Mouse (Mus musculus): ENCODE results near the gene Rprd1b. TPM values are rescaled to one million over a fixed set of nuclear protein-coding genes. Genes with fewer than 3 reads are reported as not detected.
A peak's percentile ranks its signal among the peaks of the same experiment; 100 is the strongest.

Rprd1b gene
- polyA plus RNA-seq, 1 experiment from 2014 or later = 31.1 TPM

GRCm38 (mm10) chr2:158035813-158036212 lies 7.5 kb downstream of the Rprd1b start:
- Histone ChIP-seq H3K4me1 (ENCODE audit: control insufficient read depth, insufficient read depth, low read length) (peaks cover 6% of the 10 kb centered on the region), H3K4me3 (ENCODE audit: low read depth, low read length) (no peak overlapping the region), H3K36me3 (ENCODE audit: control insufficient read depth, insufficient read depth, low read length) (peaks cover 29% of the 10 kb centered on the region), H3K9ac (ENCODE audit: low read length) (no peak overlapping the region), H3K4me2 (ENCODE audit: low read length) (no peak overlapping the region), H3K27ac (ENCODE audit: low read depth, low read length) (no peak overlapping the region), H3K9me3 (replicated peaks; ENCODE audit: control insufficient read depth, low read length) (no peaks in the 10 kb centered on the region), H3K27me3 (replicated peaks; ENCODE audit: control insufficient read depth, insufficient read depth, low read length) (no peaks in the 10 kb centered on the region)
- ATAC-seq (no peak), DNase-seq (ENCODE audit: low spot score) (no peak)
- WGBS = 84% methylated on average over 2 of the region's 2 CpGs

GRCm38 (mm10) chr2:158036408-158036807 lies 8.1 kb downstream of the Rprd1b start:
- H3K36me3 ChIP-seq (ENCODE audit: control insufficient read depth, insufficient read depth, low read length) = peaks cover 35% of the 10 kb centered on the region
- H3K27ac ChIP-seq (ENCODE audit: low read depth, low read length) = no peak overlapping the region
- no peak overlapping the region for H3K4me2 ChIP-seq (ENCODE audit: low read length)
- ATAC-seq (no peak), DNase-seq (ENCODE audit: low spot score) (no peak)
- no peaks in the 10 kb centered on the region for H3K9me3 ChIP-seq (replicated peaks; ENCODE audit: control insufficient read depth, low read length)
- no peaks in the 10 kb centered on the region for H3K27me3 ChIP-seq (replicated peaks; ENCODE audit: control insufficient read depth, insufficient read depth, low read length)
- 92% methylated on average over 6 of the region's 6 CpGs for WGBS
- H3K4me3 ChIP-seq (ENCODE audit: low read depth, low read length) = no peak overlapping the region
- H3K9ac ChIP-seq (ENCODE audit: low read length) = no peak overlapping the region
- peaks cover 1% of the 10 kb centered on the region for H3K4me1 ChIP-seq (ENCODE audit: control insufficient read depth, insufficient read depth, low read length)

- Histone ChIP-seq H3K4me1 (ENCODE audit: control insufficient read depth, insufficient read depth, low read length) (no peaks in the 10 kb centered on the region), H3K36me3 (ENCODE audit: control insufficient read depth, insufficient read depth, low read length) (peaks cover 39% of the 10 kb centered on the region), H3K9ac (ENCODE audit: low read length) (no peak overlapping the region), H3K27ac (ENCODE audit: low read depth, low read length) (no peak overlapping the region), H3K4me2 (ENCODE audit: low read length) (no peak overlapping the region), H3K9me3 (replicated peaks; ENCODE audit: control insufficient read depth, low read length) (no peaks in the 10 kb centered on the region), H3K27me3 (replicated peaks; ENCODE audit: control insufficient read depth, insufficient read depth, low read length) (no peaks in the 10 kb centered on the region), H3K4me3 (ENCODE audit: low read depth, low read length) (no peak overlapping the region)
- DNase-seq (ENCODE audit: low spot score) (no peak), ATAC-seq (no peak)
- 92% methylated on average over 7 of the region's 7 CpGs for WGBS
These were observed 8.7 kb downstream of the Rprd1b start for GRCm38 (mm10) chr2:158036953-158037352.

- WGBS = 100% methylated on average over 1 of the region's 1 CpGs
- Histone ChIP-seq H3K4me1 (ENCODE audit: control insufficient read depth, insufficient read depth, low read length) (no peaks in the 10 kb centered on the region), H3K9me3 (replicated peaks; ENCODE audit: control insufficient read depth, low read length) (no peaks in the 10 kb centered on the region), H3K27ac (ENCODE audit: low read depth, low read length) (no peak overlapping the region), H3K36me3 (ENCODE audit: control insufficient read depth, insufficient read depth, low read length) (peaks cover 43% of the 10 kb centered on the region), H3K4me2 (ENCODE audit: low read length) (no peak overlapping the region), H3K27me3 (replicated peaks; ENCODE audit: control insufficient read depth, insufficient read depth, low read length) (no peaks in the 10 kb centered on the region), H3K4me3 (ENCODE audit: low read depth, low read length) (no peak overlapping the region), H3K9ac (ENCODE audit: low read length) (no peak overlapping the region)
- ATAC-seq = no peak
- no peak for DNase-seq (ENCODE audit: low spot score)
These were observed 9.3 kb downstream of the Rprd1b start for GRCm38 (mm10) chr2:158037571-158037970.

DNA sequence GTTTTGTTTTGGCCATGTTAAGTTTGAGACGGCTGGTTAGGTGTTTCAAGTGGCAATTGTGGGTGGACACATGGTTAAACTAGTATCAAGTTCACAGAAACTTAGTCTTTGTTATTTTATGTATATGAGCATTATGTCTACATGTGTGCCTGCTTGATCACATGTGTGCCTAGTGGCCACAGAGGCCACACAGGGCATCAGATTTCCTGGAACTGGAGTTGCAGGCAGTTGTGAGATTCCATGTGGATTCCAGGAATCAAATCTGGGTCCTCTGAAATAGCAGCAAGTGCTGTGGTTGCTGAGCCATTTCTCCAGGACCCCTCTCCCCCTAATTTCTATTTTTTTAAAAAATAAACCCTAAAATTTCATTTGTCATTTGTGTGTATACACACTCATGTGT lies 11.4 kb downstream of the Rprd1b start:
- no peak for ATAC-seq
- Histone ChIP-seq H3K4me3 (ENCODE audit: low read depth, low read length) (no peak overlapping the region), H3K27me3 (replicated peaks; ENCODE audit: control insufficient read depth, insufficient read depth, low read length) (no peaks in the 10 kb centered on the region), H3K27ac (ENCODE audit: low read depth, low read length) (no peak overlapping the region), H3K9me3 (replicated peaks; ENCODE audit: control insufficient read depth, low read length) (no peaks in the 10 kb centered on the region), H3K36me3 (ENCODE audit: control insufficient read depth, insufficient read depth, low read length) (peaks cover 61% of the 10 kb centered on the region), H3K4me1 (ENCODE audit: control insufficient read depth, insufficient read depth, low read length) (no peaks in the 10 kb centered on the region), H3K4me2 (ENCODE audit: low read length) (no peak overlapping the region), H3K9ac (ENCODE audit: low read length) (no peak overlapping the region)
- DNase-seq (ENCODE audit: low spot score) = no peak
- 78% methylated on average over 1 of the region's 1 CpGs for WGBS

DNA sequence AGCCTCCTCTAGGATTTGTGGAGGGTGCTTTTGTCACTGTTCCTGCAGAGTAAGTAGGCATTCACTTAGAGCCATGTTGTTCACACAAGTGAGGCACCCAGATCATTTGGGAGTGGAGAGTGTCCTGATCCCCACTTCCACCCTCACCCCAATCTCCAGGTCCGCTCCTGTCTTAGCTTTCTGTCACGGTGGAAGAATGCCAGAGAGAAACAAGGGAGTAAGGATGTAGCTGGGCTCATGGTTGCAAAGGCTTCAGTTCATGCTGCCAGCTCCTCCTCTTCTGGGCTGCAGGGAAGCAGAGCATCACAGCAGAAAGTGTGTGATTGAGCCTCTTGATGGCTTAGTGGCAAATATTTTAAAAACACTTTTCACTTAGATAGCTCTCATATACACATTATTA lies 12.1 kb downstream of the Rprd1b start:
- Histone ChIP-seq H3K4me3 (ENCODE audit: low read depth, low read length) (no peak overlapping the region), H3K4me2 (ENCODE audit: low read length) (no peak overlapping the region), H3K27ac (ENCODE audit: low read depth, low read length) (no peak overlapping the region), H3K9me3 (replicated peaks; ENCODE audit: control insufficient read depth, low read length) (no peaks in the 10 kb centered on the region), H3K27me3 (replicated peaks; ENCODE audit: control insufficient read depth, insufficient read depth, low read length) (no peaks in the 10 kb centered on the region), H3K36me3 (ENCODE audit: control insufficient read depth, insufficient read depth, low read length) (peaks cover 69% of the 10 kb centered on the region), H3K4me1 (ENCODE audit: control insufficient read depth, insufficient read depth, low read length) (no peaks in the 10 kb centered on the region), H3K9ac (ENCODE audit: low read length) (no peak overlapping the region)
- 85% methylated on average over 2 of the region's 2 CpGs for WGBS
- ATAC-seq (no peak), DNase-seq (ENCODE audit: low spot score) (no peak)

DNA sequence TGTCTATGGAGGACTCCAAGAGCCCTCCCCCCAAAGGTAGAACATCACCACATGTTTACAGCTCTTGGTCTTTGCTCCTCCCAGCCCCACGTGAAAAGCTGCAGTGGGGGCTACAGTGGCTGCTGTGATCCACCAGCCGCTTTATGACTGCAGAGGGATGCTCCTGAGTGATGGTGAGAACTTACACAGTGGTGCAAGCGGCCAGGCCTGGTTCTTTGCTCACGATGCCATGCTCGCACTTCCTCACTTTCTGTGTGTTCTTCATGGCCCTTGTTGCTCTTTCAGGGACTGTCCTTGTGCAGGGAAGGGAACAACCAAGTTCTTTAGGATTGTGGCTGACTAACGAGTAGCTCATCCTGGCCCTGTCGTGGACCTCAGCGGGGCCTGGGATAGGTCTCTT lies 15.2 kb downstream of the Rprd1b start:
- 89% methylated on average over 8 of the region's 8 CpGs for WGBS
- H3K9me3 ChIP-seq (replicated peaks; ENCODE audit: control insufficient read depth, low read length) = no peaks in the 10 kb centered on the region
- no peak overlapping the region for H3K9ac ChIP-seq (ENCODE audit: low read length)
- H3K27ac ChIP-seq (ENCODE audit: low read depth, low read length) = no peak overlapping the region
- no peaks in the 10 kb centered on the region for H3K4me1 ChIP-seq (ENCODE audit: control insufficient read depth, insufficient read depth, low read length)
- peaks cover 71% of the 10 kb centered on the region for H3K36me3 ChIP-seq (ENCODE audit: control insufficient read depth, insufficient read depth, low read length)
- DNase-seq (ENCODE audit: low spot score) (no peak), ATAC-seq (no peak)
- no peaks in the 10 kb centered on the region for H3K27me3 ChIP-seq (replicated peaks; ENCODE audit: control insufficient read depth, insufficient read depth, low read length)
- H3K4me2 ChIP-seq (ENCODE audit: low read length) = no peak overlapping the region
- no peak overlapping the region for H3K4me3 ChIP-seq (ENCODE audit: low read depth, low read length)

- no peak for ATAC-seq
- no peaks in the 10 kb centered on the region for H3K4me1 ChIP-seq (ENCODE audit: control insufficient read depth, insufficient read depth, low read length)
- no peak overlapping the region for H3K9ac ChIP-seq (ENCODE audit: low read length)
- peaks cover 71% of the 10 kb centered on the region for H3K36me3 ChIP-seq (ENCODE audit: control insufficient read depth, insufficient read depth, low read length)
- H3K9me3 ChIP-seq (replicated peaks; ENCODE audit: control insufficient read depth, low read length) = no peaks in the 10 kb centered on the region
- no peak overlapping the region for H3K4me3 ChIP-seq (ENCODE audit: low read depth, low read length)
- no peak for DNase-seq (ENCODE audit: low spot score)
- H3K27ac ChIP-seq (ENCODE audit: low read depth, low read length) = no peak overlapping the region
- H3K27me3 ChIP-seq (replicated peaks; ENCODE audit: control insufficient read depth, insufficient read depth, low read length) = no peaks in the 10 kb centered on the region
- 88% methylated on average over 4 of the region's 4 CpGs for WGBS
- H3K4me2 ChIP-seq (ENCODE audit: low read length) = no peak overlapping the region
These were observed 17.9 kb downstream of the Rprd1b start for GRCm38 (mm10) chr2:158046186-158046585.

DNA sequence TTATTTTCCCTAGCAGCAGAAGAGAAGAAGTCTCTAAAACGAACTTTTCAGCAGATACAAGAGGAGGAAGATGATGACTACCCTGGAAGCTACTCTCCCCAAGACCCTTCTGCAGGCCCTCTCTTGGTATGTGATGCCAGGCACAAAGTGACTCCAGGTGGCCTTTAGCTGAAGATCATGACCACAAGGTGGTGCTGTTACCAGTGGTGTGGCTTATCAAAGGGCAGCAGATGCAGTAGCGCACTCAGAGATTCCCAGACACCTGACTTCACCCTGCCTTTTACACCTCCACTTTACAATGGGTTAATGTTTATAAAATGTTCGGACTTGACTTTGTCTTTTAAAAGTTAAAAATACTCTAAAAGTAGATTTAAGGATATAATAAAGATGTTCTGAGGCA lies 19.6 kb downstream of the Rprd1b start:
- Histone ChIP-seq H3K27ac (ENCODE audit: low read depth, low read length) (no peak overlapping the region), H3K9me3 (replicated peaks; ENCODE audit: control insufficient read depth, low read length) (no peaks in the 10 kb centered on the region), H3K36me3 (ENCODE audit: control insufficient read depth, insufficient read depth, low read length) (peaks cover 68% of the 10 kb centered on the region), H3K4me3 (ENCODE audit: low read depth, low read length) (no peak overlapping the region), H3K4me1 (ENCODE audit: control insufficient read depth, insufficient read depth, low read length) (no peaks in the 10 kb centered on the region), H3K4me2 (ENCODE audit: low read length) (no peak overlapping the region), H3K9ac (ENCODE audit: low read length) (no peak overlapping the region), H3K27me3 (replicated peaks; ENCODE audit: control insufficient read depth, insufficient read depth, low read length) (no peaks in the 10 kb centered on the region)
- no peak for ATAC-seq
- DNase-seq (ENCODE audit: low spot score) = peak; percentile 65
- 70% methylated on average over 3 of the region's 3 CpGs for WGBS

All from forebrain, embryonic 14.5 days (tissue).